Mouse (Mus musculus): ENCODE measurements at regions not wholly inside any gene's neighbourhood (a gene's known extent, or its start where the extent isn't known, plus 50 kb on each side); places are given as distances from the start of the nearest gene placed in this dataset.

- no peak for TF ChIP-seq POLR2A (IDR thresholded peaks at IDR 0.05; ENCODE audit: low read depth, low read length)
- TF ChIP-seq CTCF (IDR thresholded peaks at IDR 0.05; ENCODE audit: extremely low read depth, insufficient read length, insufficient replicate concordance, low read depth, low read length), result no peak
These were observed 102.2 kb upstream of the Lifr start for GRCm38 (mm10) chr15:6988187-6988586.
